Mouse (Mus musculus): ENCODE results near the gene C2cd5. TPM values are rescaled to one million over a fixed set of nuclear protein-coding genes. Genes with fewer than 3 reads are reported as not detected.

The C2cd5 gene
- total and polyA plus RNA-seq, 3 experiments, result 16.2 to 47.6 (median 30.5) TPM

DNA sequence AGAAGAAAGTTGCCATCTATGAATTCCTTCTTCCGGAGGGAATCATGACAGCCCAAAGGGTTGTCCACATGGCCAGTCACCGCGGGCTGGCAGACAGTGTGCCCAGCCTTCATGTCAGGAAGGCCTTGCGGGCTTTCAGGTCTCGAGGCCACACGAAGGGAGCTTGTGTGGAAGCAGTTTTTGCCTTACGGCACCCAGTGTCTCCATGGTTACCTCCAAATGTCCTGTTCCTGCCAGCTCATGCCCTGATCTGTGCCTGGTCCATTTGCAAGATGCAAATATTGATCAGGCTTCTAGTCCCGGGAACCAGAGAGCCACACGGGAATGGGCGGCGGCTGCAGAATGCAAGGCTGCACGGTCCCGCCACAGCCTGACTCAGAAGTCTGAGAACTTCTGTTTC lies 35.2 kb upstream of the C2cd5 start:
- Histone ChIP-seq H3K4me1 (ENCODE audit: control insufficient read depth in 1 of 2, insufficient read depth in 2 of 2, low read length in 2 of 2) (no peaks in the 10 kb centered on the region), H3K9me3 (replicated peaks; ENCODE audit: insufficient read depth, low read length) (no peaks in the 10 kb centered on the region), H3K79me2 (ENCODE audit: control insufficient read depth, insufficient read depth, low read length, poor library complexity) (no peaks in the 10 kb centered on the region), H3K4me3 (ENCODE audit: control insufficient read depth in 1 of 2, insufficient read depth in 1 of 2, low read depth in 2 of 2, low read length in 2 of 2) (no peak overlapping the region), H3K27ac (ENCODE audit: control insufficient read depth, low read depth, low read length) (no peak overlapping the region), H3K27me3 (ENCODE audit: control insufficient read depth in 1 of 2, insufficient read depth in 2 of 2, low read length in 2 of 2) (peaks cover 1 to 2% of the 10 kb centered on the region in 2 experiments; a peak in 2 of 4 replicates), H3K36me3 (ENCODE audit: control insufficient read depth in 1 of 2, insufficient read depth in 2 of 2, low read length in 2 of 2) (no peaks in the 10 kb centered on the region), H3K9ac (ENCODE audit: control insufficient read depth, low read depth, low read length, poor library complexity, severe bottlenecking) (no peak overlapping the region)
- no peak for TF ChIP-seq MEF2A (IDR thresholded peaks at IDR 0.05; ENCODE audit: extremely low read depth, insufficient replicate concordance, low read depth, low read length, poor library complexity, severe bottlenecking)
- no peak for TF ChIP-seq MYC (IDR thresholded peaks at IDR 0.05; ENCODE audit: low read depth, low read length)
- no peak for TF ChIP-seq MYB (IDR thresholded peaks at IDR 0.05; ENCODE audit: low read depth, low read length)
- no peak for TF ChIP-seq TBP (IDR thresholded peaks at IDR 0.05; ENCODE audit: low read depth, low read length)
- no peak for TF ChIP-seq MAX (IDR thresholded peaks at IDR 0.05; ENCODE audit: low read length)
- no peak for TF ChIP-seq USF1 (IDR thresholded peaks at IDR 0.05; ENCODE audit: low read depth, low read length)
- TF ChIP-seq USF2 (IDR thresholded peaks at IDR 0.05; ENCODE audit: borderline replicate concordance in 1 of 2, insufficient read depth in 1 of 2, low read depth in 1 of 2, low read length in 2 of 2), result no peak
- TF ChIP-seq SIN3A (IDR thresholded peaks at IDR 0.05; ENCODE audit: low read length), result no peak
- TF ChIP-seq E2F4 (IDR thresholded peaks at IDR 0.05; ENCODE audit: borderline replicate concordance, low read depth, low read length), result no peak
- TF ChIP-seq POLR2AphosphoS2 (IDR thresholded peaks at IDR 0.05; ENCODE audit: low read length), result no peak
- TF ChIP-seq MAZ (IDR thresholded peaks at IDR 0.05; ENCODE audit: low read depth, low read length), result no peak
- no peak for TF ChIP-seq ZMIZ1 (IDR thresholded peaks at IDR 0.05; ENCODE audit: low read depth, low read length)
- TF ChIP-seq RAD21 (IDR thresholded peaks at IDR 0.05; ENCODE audit: low read depth, low read length), result no peak
- TF ChIP-seq ELF1 (IDR thresholded peaks at IDR 0.05; ENCODE audit: low read depth, low read length), result no peak
- no peak for TF ChIP-seq TCF12 (IDR thresholded peaks at IDR 0.05; ENCODE audit: low read depth, low read length)
- TF ChIP-seq BHLHE40 (IDR thresholded peaks at IDR 0.05; ENCODE audit: borderline replicate concordance, low read depth, low read length), result no peak
- no peak for TF ChIP-seq GATA1 (IDR thresholded peaks at IDR 0.05; ENCODE audit: low read depth, low read length)
- no peak for DNase-seq (ENCODE audit: low read depth, low spot score)

DNA sequence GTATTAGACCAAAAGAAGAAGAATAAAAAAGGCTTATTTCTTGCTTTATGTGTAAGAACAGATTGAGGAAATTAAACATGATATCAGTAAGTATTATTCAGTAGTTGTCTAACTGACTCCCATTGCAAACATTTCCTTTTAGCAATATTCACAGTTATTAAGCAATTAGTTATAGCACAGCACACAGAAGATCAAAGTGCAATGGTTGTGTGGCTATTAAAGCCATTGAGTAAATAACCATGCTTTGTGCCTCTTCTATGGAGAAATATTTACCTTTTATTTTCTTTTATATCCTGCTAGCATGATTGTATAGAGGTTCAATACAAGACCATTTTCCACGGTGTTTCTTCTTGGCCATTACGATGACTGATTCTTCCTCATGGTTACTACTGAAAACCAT lies 33.2 kb upstream of the C2cd5 start:
- Histone ChIP-seq H3K36me3 (ENCODE audit: control insufficient read depth in 1 of 2, insufficient read depth in 2 of 2, low read length in 2 of 2) (no peaks in the 10 kb centered on the region), H3K27me3 (ENCODE audit: control insufficient read depth in 1 of 2, insufficient read depth in 2 of 2, low read length in 2 of 2) (peaks cover 1 to 2% of the 10 kb centered on the region in 2 experiments; a peak in 2 of 4 replicates), H3K79me2 (ENCODE audit: control insufficient read depth, insufficient read depth, low read length, poor library complexity) (no peaks in the 10 kb centered on the region), H3K27ac (ENCODE audit: control insufficient read depth, low read depth, low read length) (no peak overlapping the region), H3K4me1 (ENCODE audit: control insufficient read depth in 1 of 2, insufficient read depth in 2 of 2, low read length in 2 of 2) (no peaks in the 10 kb centered on the region), H3K4me3 (ENCODE audit: control insufficient read depth in 1 of 2, insufficient read depth in 1 of 2, low read depth in 2 of 2, low read length in 2 of 2) (no peak overlapping the region), H3K9me3 (replicated peaks; ENCODE audit: insufficient read depth, low read length) (no peaks in the 10 kb centered on the region), H3K9ac (ENCODE audit: control insufficient read depth, low read depth, low read length, poor library complexity, severe bottlenecking) (no peak overlapping the region)
- no peak for DNase-seq (ENCODE audit: low read depth, low spot score)
- no peak for TF ChIP-seq MYB (IDR thresholded peaks at IDR 0.05; ENCODE audit: low read depth, low read length)
- TF ChIP-seq EP300 (IDR thresholded peaks at IDR 0.05; ENCODE audit: low read depth in 1 of 2, low read length in 2 of 2), result no peak
- no peak for TF ChIP-seq TAL1 (IDR thresholded peaks at IDR 0.05; ENCODE audit: low read length)
- TF ChIP-seq RAD21 (IDR thresholded peaks at IDR 0.05; ENCODE audit: low read depth, low read length), result no peak
- TF ChIP-seq CHD1 (IDR thresholded peaks at IDR 0.05; ENCODE audit: low read depth, low read length), result no peak
- no peak for TF ChIP-seq MAX (IDR thresholded peaks at IDR 0.05; ENCODE audit: low read length)
- TF ChIP-seq SIN3A (IDR thresholded peaks at IDR 0.05; ENCODE audit: low read length), result no peak
- TF ChIP-seq MXI1 (IDR thresholded peaks at IDR 0.05; ENCODE audit: low read depth, low read length), result no peak
- TF ChIP-seq GATA1 (IDR thresholded peaks at IDR 0.05; ENCODE audit: low read depth, low read length), result no peak
- TF ChIP-seq ZC3H11A (IDR thresholded peaks at IDR 0.05; ENCODE audit: low read depth, low read length), result no peak
- no peak for TF ChIP-seq POLR2AphosphoS5 (IDR thresholded peaks at IDR 0.05; ENCODE audit: borderline replicate concordance, low read depth, low read length)
- no peak for TF ChIP-seq ZMIZ1 (IDR thresholded peaks at IDR 0.05; ENCODE audit: low read depth, low read length)
- TF ChIP-seq TCF12 (IDR thresholded peaks at IDR 0.05; ENCODE audit: low read depth, low read length), result no peak
- no peak for TF ChIP-seq USF1 (IDR thresholded peaks at IDR 0.05; ENCODE audit: low read depth, low read length)
- TF ChIP-seq MYC (IDR thresholded peaks at IDR 0.05; ENCODE audit: low read depth, low read length), result no peak
- no peak for TF ChIP-seq RCOR1 (IDR thresholded peaks at IDR 0.05; ENCODE audit: low read depth, low read length)
- no peak for TF ChIP-seq MAZ (IDR thresholded peaks at IDR 0.05; ENCODE audit: low read depth, low read length)
- no peak for TF ChIP-seq E2F4 (IDR thresholded peaks at IDR 0.05; ENCODE audit: borderline replicate concordance, low read depth, low read length)
- no peak for TF ChIP-seq KAT2A (conservative IDR thresholded peaks at IDR 0.05; ENCODE audit: low read depth, low read length)
